Mouse (Mus musculus) left cerebral cortex, adult 18-20 months (tissue): ENCODE measurements around the gene Zfp422. TPM values are rescaled to one million over a fixed set of nuclear protein-coding genes. Genes with fewer than 3 reads are reported as not detected.

ENCODE experiments used
- DNase-seq, 2 experiments: peaks; one replicate each; pipeline ENCODE4 v3.0.0; 2021 to 2022; ENCODE audit warnings: low spot score in 2 of 2, mixed read lengths in 1 of 2
- long read RNA-seq, 2 experiments: library from polyadenylated mRNA; stranded (forward); transcript quantifications; one replicate each; pipeline ENCODE4 v2.0.0; 2021
- total RNA-seq, 2 experiments: library from RNA; stranded (reverse); gene quantifications; 2 replicates each; pipeline ENCODE4 v1.2.3; 2021

Zfp422 gene
- total RNA-seq = 10 to 100 TPM; 21.3 to 29.6 TPM
- long read RNA-seq, experiment 1, transcript Zfp422-201 (2 exons, 2,375 nt) = minor isoform, 14 of 42 reads
- long read RNA-seq, experiment 1, transcript Zfp422-202 (2 exons, 3,187 nt) = major isoform, 25 of 42 reads
- long read RNA-seq, experiment 1, partial matches to known transcripts = 0 of 42 reads
- long read RNA-seq, experiment 1, other reads (novel, unspliced or antisense) = 2 of 42 reads
- long read RNA-seq, experiment 2, transcript Zfp422-201 (2 exons, 2,375 nt) = minor isoform, 18 of 43 reads
- long read RNA-seq, experiment 2, transcript Zfp422-202 (2 exons, 3,187 nt) = major isoform, 21 of 43 reads
- long read RNA-seq, experiment 2, partial matches to known transcripts = 0 of 43 reads
- long read RNA-seq, experiment 2, other reads (novel, unspliced or antisense) = 4 of 43 reads

DNA sequence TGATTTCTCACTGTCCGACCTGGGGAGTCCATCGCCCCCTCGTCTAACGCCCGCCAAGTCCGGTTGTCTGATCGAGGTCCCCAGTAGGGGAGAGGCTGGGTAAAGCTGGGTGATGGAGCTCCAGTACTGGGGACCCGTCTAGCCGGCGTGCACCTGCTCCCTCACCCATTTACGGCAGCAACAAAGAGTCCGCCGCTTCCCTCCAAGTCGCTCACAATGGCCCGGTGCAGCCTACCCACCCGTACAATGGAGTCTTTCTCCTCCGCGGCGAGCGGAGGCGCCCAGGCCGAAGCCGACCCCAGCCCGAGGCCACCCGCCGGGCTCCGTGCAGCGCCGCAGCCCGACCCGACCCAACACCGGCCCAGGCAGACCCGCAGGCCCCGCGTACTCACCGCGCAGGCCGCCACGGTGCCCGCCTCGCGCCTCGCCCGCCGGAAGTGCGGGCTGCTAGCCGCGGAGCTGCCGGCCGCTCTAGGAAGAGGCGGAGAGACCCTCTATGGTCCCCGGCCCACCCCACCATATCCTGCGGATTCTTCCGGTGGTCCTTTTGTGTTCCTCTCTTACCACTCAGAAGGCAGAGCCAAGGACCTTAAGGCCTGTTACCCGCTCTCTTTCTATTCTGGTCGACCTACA lies at the start of gene Zfp422:
Gene Zfp422 (minus strand): TSS at position 461 of the 633 bp plus-strand sequence.
- DNase-seq = peak; percentile 40 to 63

- DNase-seq = no peak
These were observed 48.5 kb upstream of the Zfp422 start for GRCm38 (mm10) chr6:116677321-116677720.

- no peak for DNase-seq
These were observed 47.6 kb upstream of the Zfp422 start for GRCm38 (mm10) chr6:116676355-116676913.

- no peak for DNase-seq
These were observed 45.6 kb upstream of the Zfp422 start for GRCm38 (mm10) chr6:116674283-116674886.

GRCm38 (mm10) chr6:116673471-116674282 lies 44.9 kb upstream of the Zfp422 start, which contains the start of gene Rassf4:
Gene Rassf4 (minus strand): TSS chr6:116673952.
- DNase-seq = peak; percentile 59 to 65

GRCm38 (mm10) chr6:116672349-116672748 lies 43.5 kb upstream of the Zfp422 start:
- no peak for DNase-seq

DNA sequence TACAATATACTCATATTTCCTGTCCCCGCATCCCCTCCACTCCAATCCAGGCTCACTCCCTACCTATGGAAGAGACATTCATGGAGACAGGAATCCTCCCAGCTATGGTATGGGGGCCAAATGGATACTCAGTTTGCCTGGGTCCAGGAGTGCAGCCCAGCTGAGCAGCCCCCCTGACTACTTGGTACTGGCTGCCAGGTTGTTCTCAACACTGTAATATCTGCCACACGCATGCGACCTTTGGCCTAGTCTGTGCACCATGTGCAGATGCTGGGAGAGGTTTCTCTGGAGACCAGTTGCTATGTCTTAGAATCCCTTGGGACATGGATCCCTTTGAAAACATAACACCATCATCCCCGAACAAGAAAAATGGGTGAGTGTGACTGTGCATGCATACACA lies 43.0 kb upstream of the Zfp422 start:
- no peak for DNase-seq

DNA sequence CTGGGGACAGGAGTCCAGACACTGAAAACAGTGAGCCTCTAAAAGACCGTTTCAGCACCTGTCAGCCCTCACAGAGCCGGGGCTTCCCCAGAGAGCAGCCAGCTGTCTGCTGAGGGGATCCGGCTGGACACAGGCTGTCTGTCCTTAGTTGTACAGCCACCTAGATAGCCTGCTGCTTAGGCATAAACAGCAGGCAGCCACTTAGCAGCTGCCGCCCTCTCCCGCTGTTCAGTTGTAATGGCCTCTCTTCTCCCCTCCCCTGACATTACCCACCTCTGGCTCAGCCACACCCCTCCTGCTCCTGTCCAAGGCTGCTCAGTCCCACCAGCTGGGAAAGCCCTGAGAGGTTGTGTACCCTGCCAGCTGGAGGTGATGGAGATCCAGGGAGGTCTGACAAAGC lies 42.2 kb upstream of the Zfp422 start:
- no peak for DNase-seq

DNA sequence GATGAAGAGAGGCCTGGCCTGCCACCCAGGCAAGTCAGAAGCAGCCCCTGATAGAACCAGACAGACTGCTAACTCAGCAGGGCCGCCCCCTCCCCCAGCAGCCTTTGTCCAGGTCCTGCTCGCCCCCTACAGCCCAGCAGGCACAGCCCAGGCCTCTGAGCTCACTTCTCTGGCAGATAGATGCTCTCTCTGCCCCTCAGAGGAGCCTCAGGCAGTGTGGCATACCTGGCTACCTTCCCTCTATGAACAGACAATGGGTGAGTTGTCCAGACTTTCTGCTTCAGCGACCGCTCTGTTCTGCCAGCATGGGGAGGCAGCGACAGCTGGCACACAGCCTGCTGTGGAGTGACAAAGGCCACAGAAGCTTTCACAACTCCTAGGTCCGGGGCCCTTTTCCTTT lies 41.3 kb upstream of the Zfp422 start:
- no peak for DNase-seq

DNA sequence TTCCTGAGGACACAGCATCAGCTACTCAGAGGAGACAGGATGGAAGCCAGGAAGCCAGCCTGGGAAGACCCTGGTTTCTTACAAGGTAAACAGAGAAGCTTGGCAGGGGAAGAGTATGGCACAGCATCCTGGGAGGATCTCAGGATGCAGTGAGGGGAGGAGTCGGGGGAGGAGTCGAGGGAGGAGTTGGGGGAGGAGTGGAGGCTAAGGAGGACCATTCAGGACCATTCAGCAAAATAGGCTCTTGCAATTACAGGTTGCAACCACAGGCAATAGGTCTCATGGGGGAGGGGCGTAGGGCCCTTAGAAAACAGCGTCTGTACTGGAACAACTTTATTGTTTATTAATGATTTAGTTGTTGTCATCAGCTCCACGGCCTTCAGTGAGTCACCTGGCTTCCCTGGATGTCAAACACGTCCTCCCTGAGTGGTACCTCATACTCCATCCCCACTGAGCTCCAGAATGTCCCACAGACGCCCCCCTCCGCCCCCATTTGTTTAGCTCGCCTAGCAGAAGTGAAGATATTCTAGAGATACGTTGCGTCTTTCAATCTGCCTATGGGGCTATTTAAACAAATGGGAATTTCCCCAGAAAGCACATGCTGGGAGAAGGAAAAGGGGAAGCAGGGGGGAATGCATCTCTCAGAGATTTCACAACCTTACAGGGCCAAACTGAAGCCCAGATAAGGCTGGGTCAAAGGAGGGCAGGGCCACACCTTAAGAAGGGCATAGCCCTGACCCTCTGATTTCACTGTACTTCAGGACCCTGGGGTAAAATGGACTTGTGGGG lies 40.1 kb upstream of the Zfp422 start:
- DNase-seq = no peak

- DNase-seq = no peak
These were observed 38.6 kb upstream of the Zfp422 start for GRCm38 (mm10) chr6:116667382-116667781.

DNA sequence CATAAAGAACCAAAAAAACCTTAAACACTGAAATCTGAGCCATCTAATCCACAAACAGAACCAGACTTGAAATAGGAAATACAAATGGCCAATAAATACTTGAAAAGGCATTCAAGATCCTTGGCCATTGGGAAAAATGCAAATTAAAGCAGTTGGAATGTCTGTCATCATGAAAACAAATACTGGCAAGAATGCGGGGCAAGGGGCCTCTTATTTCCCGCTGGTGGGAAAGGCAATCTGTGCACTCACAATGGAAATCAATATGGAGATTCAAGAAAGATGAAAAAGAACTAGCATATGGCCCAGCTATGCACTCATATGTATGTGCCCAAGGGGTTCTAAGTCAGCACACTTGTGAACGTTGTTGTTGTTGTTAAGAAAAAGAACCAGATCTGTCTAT lies 38.1 kb upstream of the Zfp422 start:
- no peak for DNase-seq

DNA sequence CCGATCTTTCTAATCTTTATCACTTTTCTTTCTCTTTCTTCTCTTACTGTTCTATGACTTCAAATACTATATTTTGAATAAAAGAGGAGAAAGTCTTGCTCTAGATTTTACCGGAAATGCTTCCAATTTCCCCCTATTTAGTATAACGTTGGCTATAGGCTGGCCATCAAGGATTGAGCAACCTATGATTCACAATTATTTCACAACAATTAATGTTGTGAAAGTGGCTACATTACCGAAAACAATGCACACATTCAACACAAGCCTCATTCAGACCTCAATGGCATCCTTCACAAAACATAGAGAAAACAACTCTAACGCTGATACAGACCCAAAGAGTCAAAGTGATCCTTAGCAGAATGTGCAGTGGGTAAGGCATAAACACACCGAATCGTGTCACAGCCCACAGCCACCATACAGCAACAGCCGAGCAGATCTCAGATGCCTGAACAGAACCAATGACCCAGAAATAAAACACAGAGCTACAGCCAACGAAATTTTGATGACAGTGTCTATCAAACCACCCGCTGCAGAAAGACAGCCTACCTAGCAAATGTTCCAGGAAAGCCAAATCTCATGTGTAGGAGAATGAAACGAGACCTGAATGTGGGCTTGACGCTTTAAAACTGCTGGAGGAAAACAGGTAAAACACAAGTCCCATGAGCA lies 37.4 kb upstream of the Zfp422 start:
- no peak for DNase-seq

- DNase-seq = no peak
These were observed 36.0 kb upstream of the Zfp422 start for GRCm38 (mm10) chr6:116664830-116665229.

GRCm38 (mm10) chr6:116664031-116664430 lies 35.2 kb upstream of the Zfp422 start:
- no peak for DNase-seq

GRCm38 (mm10) chr6:116663364-116663763 lies 34.6 kb upstream of the Zfp422 start:
- DNase-seq = no peak

- peak; percentile 60 to 68 for DNase-seq
These were observed 25.1 kb upstream of the Zfp422 start for GRCm38 (mm10) chr6:116653684-116654454.

DNA sequence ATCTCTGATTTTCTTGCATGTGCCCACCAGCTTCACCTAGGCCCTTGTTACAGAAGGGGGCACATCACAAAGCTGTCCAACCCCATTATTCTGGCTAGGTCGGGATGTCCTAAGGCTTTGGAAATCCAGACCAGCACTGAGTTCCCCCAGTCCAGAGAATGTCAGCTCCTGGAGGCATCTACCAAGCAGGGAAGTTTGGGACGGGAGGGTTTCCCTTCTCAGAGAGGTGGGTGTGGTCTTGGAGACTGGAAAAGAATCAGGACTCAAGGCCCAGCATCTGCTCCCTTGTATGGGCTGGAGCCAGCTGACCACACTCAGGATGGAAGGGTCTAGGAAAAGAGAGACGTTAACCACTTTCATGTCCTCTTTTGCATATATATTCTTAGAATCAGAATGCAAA lies 24.4 kb upstream of the Zfp422 start:
- no peak for DNase-seq
